Mouse (Mus musculus) liver (tissue): ENCODE results near the gene Psph.
A peak's percentile ranks its signal among the peaks of the same experiment; 100 is the strongest.

Source experiments
- DNase-seq: peaks from one replicate; pipeline ENCODE4 v3.0.0-alpha.2; 2020; ENCODE audit warnings: mixed read lengths

Psph gene

GRCm38 (mm10) chr5:129731021-129731420 is 56.2 kb downstream of the Psph start:
- no peak for DNase-seq

DNA sequence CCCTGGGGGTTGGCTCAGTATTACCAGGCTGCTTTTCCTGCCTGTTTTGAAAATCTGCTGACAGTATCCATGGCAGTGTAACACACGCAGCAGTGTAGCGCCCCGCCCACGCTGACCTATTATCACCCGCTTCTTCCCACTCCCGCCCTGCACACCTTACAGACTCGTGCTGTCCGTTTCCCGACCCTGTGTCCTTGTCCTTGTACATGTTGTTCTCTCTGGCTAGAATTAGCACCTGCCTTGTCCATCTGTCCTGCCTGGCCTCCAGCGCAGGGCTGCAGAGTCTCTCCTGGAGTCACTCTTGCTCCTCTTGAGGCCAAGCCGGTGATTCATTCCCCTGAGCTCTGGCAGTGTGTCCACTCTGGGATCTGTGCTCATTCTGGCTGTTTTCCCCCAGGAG is 56.9 kb downstream of the Psph start:
- peak; percentile 77 for DNase-seq

DNA sequence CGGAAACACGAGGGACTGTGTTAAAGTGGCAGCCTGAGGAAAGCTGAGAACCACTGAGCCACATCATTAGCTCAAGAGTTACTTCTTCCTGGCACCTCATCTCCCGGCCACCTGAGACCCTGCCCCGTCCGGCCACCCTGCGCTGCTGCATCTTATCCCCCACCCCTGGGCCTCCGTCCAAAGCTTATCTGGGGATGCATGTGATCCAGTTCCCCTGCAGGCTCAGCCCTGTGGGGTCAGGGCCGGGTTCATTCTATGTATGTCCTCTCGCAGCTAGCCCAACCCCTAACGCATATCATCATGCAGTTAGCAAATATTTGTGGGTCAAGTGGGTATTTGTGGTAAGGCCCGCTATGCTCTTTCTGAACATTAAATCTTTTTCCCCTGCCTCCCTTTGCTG is 58.0 kb downstream of the Psph start:
- DNase-seq = peak; percentile 79

DNA sequence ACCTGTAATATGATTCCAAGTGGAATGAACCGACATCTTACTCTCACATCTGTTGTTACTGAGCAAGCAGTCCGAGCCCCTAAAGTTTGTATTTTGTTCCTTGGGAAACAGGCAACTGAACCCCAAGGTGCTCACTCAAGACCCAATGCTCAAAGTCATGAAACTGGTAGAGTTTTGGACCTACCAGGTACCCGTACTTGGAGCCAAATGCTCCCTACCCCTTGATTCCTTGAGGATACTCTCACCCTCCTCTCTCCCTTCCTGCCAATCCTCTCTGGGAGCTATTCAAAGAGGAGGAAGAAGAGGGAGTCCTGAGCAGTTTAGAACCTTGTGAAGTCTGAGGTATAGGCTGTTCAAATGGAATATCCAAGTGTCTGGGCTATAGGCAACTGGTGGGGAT is 60.5 kb downstream of the Psph start:
- no peak for DNase-seq

DNA sequence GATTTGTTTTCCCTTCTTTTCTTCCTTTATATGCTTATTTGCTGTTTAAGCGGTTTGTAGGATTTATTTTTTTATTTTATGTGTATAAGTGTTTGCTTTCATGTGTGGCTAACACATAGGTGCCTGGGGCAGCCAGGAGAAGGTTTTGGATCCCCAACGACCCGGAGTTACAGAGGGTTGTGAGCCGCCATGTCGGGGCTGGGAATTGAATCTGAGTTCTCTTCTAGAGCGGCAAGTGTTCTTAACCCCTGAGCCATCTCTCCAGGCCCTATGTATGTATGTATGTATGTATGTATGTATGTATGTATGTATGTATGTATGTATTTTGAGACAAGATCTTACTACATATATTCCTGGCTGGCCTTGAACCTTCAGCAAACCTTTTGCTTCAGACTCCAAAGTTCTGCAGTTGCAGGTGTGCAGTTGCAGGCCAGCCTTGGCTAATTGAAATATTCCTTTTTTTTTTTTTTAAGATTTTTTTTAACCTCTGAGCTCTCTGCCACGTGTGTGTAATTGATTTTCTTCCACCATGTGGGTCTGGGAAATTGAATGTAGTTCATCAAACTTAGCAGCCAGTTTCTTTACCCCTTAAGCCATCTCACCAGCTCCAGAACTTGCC is 61.4 kb downstream of the Psph start:
- DNase-seq = peak; percentile 27

DNA sequence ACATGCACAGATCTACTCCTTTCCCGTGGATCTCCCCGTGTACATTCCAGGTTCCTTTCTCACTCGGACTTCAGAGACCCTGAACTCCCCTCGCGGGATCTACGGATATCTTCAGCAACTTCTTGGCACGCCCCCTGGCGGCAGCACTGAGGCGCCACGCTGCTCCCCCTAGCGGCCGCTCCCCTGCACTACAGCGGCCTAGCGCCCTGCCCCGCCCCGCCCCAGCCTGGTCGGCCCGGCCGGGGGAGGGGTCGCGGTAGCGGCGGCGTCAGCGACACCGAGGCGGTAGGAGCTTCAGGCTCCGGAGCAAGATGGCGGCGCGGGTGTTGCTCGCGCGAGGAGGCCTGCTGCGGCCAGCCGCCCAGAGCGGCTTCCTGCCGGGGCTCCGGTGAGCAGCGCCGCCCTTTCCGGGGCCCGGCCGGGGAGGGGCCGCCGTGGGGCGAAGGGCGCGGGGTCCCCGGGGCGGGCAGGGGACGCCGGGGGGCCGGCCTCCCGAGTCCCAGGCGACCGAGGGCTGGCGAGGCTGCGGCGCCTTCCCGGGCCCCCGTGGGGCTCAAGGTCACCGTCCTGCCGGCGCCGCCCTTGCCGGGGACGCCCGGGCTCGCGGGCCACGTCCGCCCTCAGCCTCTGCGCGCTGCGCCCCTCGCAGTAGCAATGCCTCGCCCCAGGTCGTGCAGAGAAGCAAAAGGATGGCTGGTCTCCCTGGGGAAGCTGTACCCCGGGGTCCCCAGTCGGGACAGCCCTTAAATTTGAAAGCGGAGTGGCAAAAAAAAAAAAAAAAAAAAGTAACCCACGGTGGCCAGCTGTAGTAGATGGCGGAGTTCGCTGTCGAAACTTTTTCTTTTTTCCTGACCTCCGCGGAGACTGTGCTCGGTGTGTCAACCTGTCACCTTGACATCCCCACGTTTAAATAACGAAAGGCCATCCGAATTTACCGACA is 62.1 kb downstream of the Psph start, which contains the start of gene Nipsnap2:
TSS of gene Nipsnap2 (plus strand) at position 230 of the 940 bp plus-strand sequence.
- peak; percentile 87 for DNase-seq

- DNase-seq = peak; percentile 39
These were observed 63.0 kb downstream of the Psph start for GRCm38 (mm10) chr5:129724268-129724667.

DNA sequence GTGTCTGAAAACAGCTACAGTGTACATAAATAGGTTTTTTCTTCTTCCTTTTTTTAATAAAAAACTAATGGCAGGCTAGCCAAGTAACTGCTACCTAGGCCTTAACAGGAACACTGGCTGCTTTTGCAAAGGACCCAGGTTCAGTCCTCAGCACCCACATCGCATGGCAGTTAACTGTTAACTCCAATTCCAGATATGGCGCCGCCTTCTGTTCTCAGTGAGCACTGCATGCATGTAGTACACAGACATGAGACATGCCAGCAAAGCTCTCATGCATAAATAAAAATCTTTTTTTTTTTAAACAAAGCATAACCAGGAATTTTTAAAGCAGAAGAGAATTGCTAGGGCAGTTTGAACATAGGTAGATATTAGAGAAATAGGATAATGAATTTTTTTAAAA is 67.1 kb downstream of the Psph start:
- no peak for DNase-seq

- DNase-seq = no peak
These were observed 70.2 kb downstream of the Psph start for GRCm38 (mm10) chr5:129717016-129717415.
